ENCODE assay signal across 16 mouse cellular contexts in the genomic region with DNA sequence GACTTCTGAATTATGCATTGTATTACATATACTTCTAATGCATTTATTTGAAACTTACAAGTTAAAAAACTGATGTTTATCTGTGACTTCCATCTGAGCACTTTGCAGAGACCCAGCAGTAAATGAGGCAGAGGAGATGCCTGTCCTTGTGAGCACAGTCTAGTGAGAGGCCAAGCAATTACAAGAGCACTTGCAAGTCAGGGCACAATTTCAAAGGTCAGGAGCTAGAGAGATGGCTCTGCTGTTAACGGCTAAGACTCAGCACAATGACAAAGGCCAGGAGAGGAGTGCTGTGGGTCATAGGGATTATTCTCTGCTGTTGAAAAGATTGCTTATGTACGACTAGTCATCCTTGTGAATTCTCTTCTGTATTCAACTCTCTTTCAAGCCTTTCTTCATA.
"Had no signal": no experiment of that assay in that cellular context is flagged by ENCODE, and none has a peak within 500 bp of the region (broad histone marks: within the 10 kb centered on the region; RNA-seq: fewer than 3 reads in every experiment).

No protein-coding gene starts in this region.

- H3K4me2 ChIP-seq: lung, embryonic 15.5 days; midbrain, embryonic 12.5 days; midbrain, embryonic 15.5 days; neural tube, embryonic 12.5 days; stomach, embryonic 15.5 days had no signal

- H3K9ac ChIP-seq: lung, embryonic 15.5 days; midbrain, embryonic 12.5 days; midbrain, embryonic 15.5 days; neural tube, embryonic 12.5 days; stomach, embryonic 15.5 days had no signal

- ATAC-seq: lung, postnatal 0 days; midbrain, embryonic 15.5 days had no signal

- H3K27ac ChIP-seq: lung, embryonic 15.5 days; macrophage; midbrain, embryonic 12.5 days; midbrain, embryonic 15.5 days; neural tube, embryonic 12.5 days; stomach, embryonic 15.5 days; stomach, postnatal 0 days had no signal

- H3K9me3 ChIP-seq: lung, embryonic 15.5 days; megakaryocyte, embryonic 14.5 days; midbrain, embryonic 12.5 days; midbrain, embryonic 15.5 days; neural tube, embryonic 12.5 days; stomach, embryonic 15.5 days had no signal

- H3K4me3 ChIP-seq: lung, embryonic 15.5 days; megakaryocyte, embryonic 14.5 days; midbrain, embryonic 12.5 days; midbrain, embryonic 15.5 days; neural tube, embryonic 12.5 days; stomach, embryonic 15.5 days had no signal

- H3K4me1 ChIP-seq: lung, embryonic 15.5 days; midbrain, embryonic 12.5 days; midbrain, embryonic 15.5 days; neural tube, embryonic 12.5 days; stomach, embryonic 15.5 days had no signal

- DNase-seq: lung, adult 2 months; lung, postnatal 14 days; lung, postnatal 36 days; right cerebral cortex, postnatal 14 days; thymus, adult 2 months; thymus, postnatal 25 days; thymus, postnatal 4 days had no signal

- H3K36me3 ChIP-seq: lung, embryonic 15.5 days; midbrain, embryonic 12.5 days; midbrain, embryonic 15.5 days; neural tube, embryonic 12.5 days; stomach, embryonic 15.5 days had no signal

- H3K27me3 ChIP-seq: lung, embryonic 15.5 days; megakaryocyte, embryonic 14.5 days; midbrain, embryonic 12.5 days; midbrain, embryonic 15.5 days; neural tube, embryonic 12.5 days; stomach, embryonic 15.5 days had no signal
